Mouse (Mus musculus) kidney, adult 2 months (tissue): ENCODE results near the gene Pnma1.

Experiments
- CTCF ChIP-seq: fragments of 200-500 bp; conservative IDR thresholded peaks from 2 replicates; pipeline ENCODE4 v1.5.1; 2011; ENCODE audit warnings: low read depth, mild to moderate bottlenecking, control low read depth, low read length, moderate library complexity, mixed read lengths; ENCODE audit not compliant: insufficient read depth, insufficient read length
- POLR2A ChIP-seq: fragments of 200-500 bp; IDR thresholded peaks from one replicate; pipeline ENCODE4 v1.6.1; 2011; ENCODE audit warnings: low read depth, low read length, control low read depth

DNA sequence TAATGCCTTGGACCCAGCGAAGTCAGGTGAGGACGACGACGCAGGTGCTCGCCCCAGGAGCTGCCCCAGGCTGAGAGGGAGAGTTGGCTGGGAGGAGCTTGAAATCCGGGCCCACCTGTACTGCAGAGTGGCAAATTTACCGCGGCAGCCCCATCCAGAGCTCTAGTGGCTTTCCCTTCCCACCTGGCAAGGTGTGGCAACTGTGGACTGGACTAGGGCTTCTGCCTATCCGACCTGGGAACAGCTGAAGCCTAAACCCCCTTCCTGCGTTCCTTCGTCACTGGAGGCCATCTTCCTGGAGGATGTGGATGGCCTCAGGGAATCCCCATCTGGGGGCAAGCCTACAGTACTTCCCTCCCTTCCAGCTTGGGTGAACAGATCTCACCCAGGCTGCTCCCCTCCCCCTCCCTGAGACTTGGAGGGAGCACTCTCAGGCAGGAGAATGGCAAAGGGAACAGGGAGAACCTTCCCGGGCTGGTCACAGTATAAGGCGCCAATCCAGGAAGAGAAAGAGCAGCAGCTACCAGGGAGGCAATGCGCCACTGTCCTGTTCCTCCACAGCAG lies 40.7 kb upstream of the Pnma1 start:
- TF ChIP-seq CTCF (no peak), POLR2A (no peak)
